Mouse (Mus musculus) cerebellum, adult 11 months (tissue): Measurements from ENCODE around the gene Grtp1.

Experiments used
- DNase-seq: peaks from one replicate; pipeline ENCODE4 v3.0.0; 2022

Gene Grtp1

GRCm38 (mm10) chr8:13170510-13170909, 29.9 kb downstream of the Grtp1 start:
- DNase-seq, result no peak

- no peak for DNase-seq
These were observed 36.1 kb downstream of the Grtp1 start for GRCm38 (mm10) chr8:13164361-13164760.

GRCm38 (mm10) chr8:13163563-13163962, 36.9 kb downstream of the Grtp1 start:
- DNase-seq, result no peak

GRCm38 (mm10) chr8:13162098-13162497, 38.3 kb downstream of the Grtp1 start:
- DNase-seq, result no peak

GRCm38 (mm10) chr8:13160691-13161090, 39.7 kb downstream of the Grtp1 start:
- no peak for DNase-seq

GRCm38 (mm10) chr8:13159377-13159881, 41.0 kb downstream of the Grtp1 start:
- no peak for DNase-seq

- DNase-seq, result peak; percentile 98
These were observed 41.6 kb downstream of the Grtp1 start, which contains the start of gene Lamp1 for GRCm38 (mm10) chr8:13158718-13159376. TSS of gene Lamp1 (plus strand) at chr8:13159161.

GRCm38 (mm10) chr8:13156327-13157097, 43.9 kb downstream of the Grtp1 start:
- DNase-seq, result no peak

GRCm38 (mm10) chr8:13155358-13155757, 45.1 kb downstream of the Grtp1 start:
- DNase-seq, result no peak

GRCm38 (mm10) chr8:13154099-13154498, 46.3 kb downstream of the Grtp1 start:
- DNase-seq, result no peak

GRCm38 (mm10) chr8:13150929-13151328, 49.5 kb downstream of the Grtp1 start:
- DNase-seq, result no peak

GRCm38 (mm10) chr8:13149866-13150265, 50.6 kb downstream of the Grtp1 start:
- DNase-seq, result no peak

GRCm38 (mm10) chr8:13149287-13149686, 51.1 kb downstream of the Grtp1 start:
- no peak for DNase-seq

GRCm38 (mm10) chr8:13148476-13148875, 51.9 kb downstream of the Grtp1 start:
- DNase-seq, result no peak

GRCm38 (mm10) chr8:13141681-13142080, 58.7 kb downstream of the Grtp1 start:
- DNase-seq, result no peak

GRCm38 (mm10) chr8:13139641-13140182, 60.7 kb downstream of the Grtp1 start:
- no peak for DNase-seq

- peak; percentile 45 for DNase-seq
These were observed 68.2 kb downstream of the Grtp1 start for GRCm38 (mm10) chr8:13132220-13132619.

- no peak for DNase-seq
These were observed 75.5 kb downstream of the Grtp1 start for GRCm38 (mm10) chr8:13124897-13125296.

GRCm38 (mm10) chr8:13122887-13123421, 77.5 kb downstream of the Grtp1 start:
- no peak for DNase-seq
